Mouse (Mus musculus) stomach, postnatal 0 days (tissue): ENCODE data around the gene Tvp23b.

Source experiments
- CTCF ChIP-seq: IDR thresholded peaks from 2 replicates; pipeline ENCODE4 v1.5.1; 2016; ENCODE audit warnings: antibody characterized with exemption, low read depth, mild to moderate bottlenecking, moderate library complexity
- EP300 ChIP-seq: optimal IDR thresholded peaks from 2 replicates; pipeline ENCODE3; 2016; ENCODE audit warnings: antibody characterized with exemption

- TF ChIP-seq CTCF (no peak), EP300 (no peak)
Observed at GRCm38 (mm10) chr11:62937986-62938385, 58.7 kb downstream of the Tvp23b start.
